Mouse (Mus musculus) brain, embryonic 14.5 days (tissue): Measurements from ENCODE around the gene Tmem191c. TPM values are rescaled to one million over a fixed set of nuclear protein-coding genes. Genes with fewer than 3 reads are reported as not detected.
A peak's percentile ranks its signal among the peaks of the same experiment; 100 is the strongest.

Experiments
- DNase-seq: peaks from one replicate; pipeline ENCODE4 v3.0.0-alpha.2; 2011; ENCODE audit warnings: low read depth
- CTCF ChIP-seq: fragments of 200-500 bp; IDR thresholded peaks from 2 replicates; pipeline ENCODE4 v1.5.1; 2012; ENCODE audit warnings: inconsistent platforms, mild to moderate bottlenecking, moderate library complexity, borderline replicate concordance; ENCODE audit not compliant: insufficient read depth, insufficient read length; ENCODE audit errors: extremely low read depth
- POLR2A ChIP-seq: fragments of 200-500 bp; IDR thresholded peaks from 2 replicates; pipeline ENCODE4 v1.6.1; 2012; ENCODE audit warnings: mild to moderate bottlenecking, inconsistent platforms, borderline replicate concordance; ENCODE audit not compliant: poor library complexity, insufficient read depth, insufficient read length, severe bottlenecking; ENCODE audit errors: extremely low read depth
- polyA plus RNA-seq: library from polyadenylated mRNA; depleted of rRNA; stranded (reverse); fragments of >200 nt; gene quantifications from 2 replicates; pipeline ENCODE4 v1.2.3, GENCODE M21; 2012

The Tmem191c gene
- polyA plus RNA-seq, 1 experiment: 63.5 TPM

DNA sequence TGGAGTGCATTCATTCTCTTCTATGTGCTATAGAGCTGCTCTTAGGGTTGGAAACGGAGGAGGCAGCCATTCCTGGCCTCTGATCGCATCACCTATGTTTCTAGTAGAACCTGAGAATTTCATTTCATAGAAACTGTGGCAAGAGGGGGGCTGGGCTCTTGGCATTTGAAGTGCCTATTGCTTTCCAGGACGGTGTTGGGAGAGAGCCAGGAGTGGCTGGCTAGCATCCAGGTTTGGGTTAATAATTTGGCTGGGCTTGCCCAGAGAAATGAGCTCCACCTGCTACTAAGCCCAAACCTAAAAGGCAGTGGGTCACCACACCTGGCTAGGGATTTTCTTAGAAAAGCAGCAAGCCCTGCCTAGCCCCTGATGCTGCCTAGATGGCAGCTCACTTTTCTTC is 24.3 kb upstream of the Tmem191c start:
- DNase-seq: peak; percentile 84
- TF ChIP-seq CTCF (no peak), POLR2A (no peak)

DNA sequence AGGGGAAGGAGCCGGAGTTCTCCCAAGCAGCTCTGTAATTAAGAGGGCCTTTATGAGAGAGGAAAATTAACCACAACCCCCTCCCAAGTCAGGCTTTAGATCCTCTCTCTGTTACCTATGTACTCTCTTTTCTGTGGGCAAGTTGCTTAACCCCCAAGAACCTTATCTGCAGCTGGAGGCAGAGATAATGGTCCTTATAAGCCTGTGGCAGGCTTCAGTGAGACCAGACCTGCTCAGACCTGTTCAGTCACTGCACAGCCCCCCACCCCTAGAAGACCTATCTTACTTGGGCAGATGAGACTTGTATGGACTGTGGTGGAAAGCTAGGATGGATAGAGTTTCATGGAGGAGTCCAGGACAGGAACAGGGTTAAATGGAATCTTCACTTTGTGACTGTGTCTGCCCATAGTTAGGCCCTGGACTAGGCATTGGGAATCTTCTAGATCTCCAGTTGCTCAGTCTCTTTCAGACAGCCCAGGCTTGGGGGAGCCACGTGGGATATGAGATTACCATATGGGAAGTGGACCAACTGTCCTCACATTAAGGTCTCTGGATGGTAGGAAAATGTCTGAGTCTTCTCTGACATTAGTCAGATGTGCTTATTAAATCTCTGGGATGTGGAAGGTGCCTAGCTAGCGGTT is 23.7 kb upstream of the Tmem191c start:
- no peak for TF ChIP-seq CTCF
- TF ChIP-seq POLR2A: no peak
- no peak for DNase-seq

- no peak for DNase-seq
- TF ChIP-seq POLR2A (no peak), CTCF (no peak)
Measured at GRCm38 (mm10) chr16:17252841-17253240, 23.0 kb upstream of the Tmem191c start.

DNA sequence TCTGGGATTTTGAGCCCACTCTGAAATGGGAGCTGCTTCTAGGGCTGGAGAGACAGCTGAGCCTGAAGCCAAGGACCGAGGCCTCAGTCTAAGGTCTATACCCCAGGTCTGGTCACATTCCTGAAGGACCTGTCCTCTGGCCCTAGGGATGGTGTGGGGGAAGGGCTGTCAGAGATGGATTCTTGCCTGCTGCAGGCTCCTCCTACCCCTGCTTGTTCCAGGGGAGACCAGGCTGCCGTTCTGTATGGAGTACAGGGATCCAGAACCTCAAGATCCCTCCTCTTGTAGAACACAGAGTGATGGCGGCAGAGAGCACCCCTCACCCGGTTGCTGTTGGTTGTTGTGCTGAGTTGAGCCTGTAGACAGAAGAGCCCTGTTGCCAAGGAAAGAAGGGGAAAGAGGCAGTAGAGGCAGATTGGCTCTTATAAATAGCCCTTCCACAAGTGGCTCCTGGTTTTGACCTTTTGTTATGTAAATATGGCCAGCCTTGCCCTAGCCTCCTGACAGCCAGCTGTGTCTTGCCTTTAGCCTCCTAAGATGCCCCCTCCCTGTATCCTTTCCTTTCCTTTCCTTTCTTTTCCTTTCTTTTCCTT is 21.8 kb upstream of the Tmem191c start:
- TF ChIP-seq CTCF (no peak), POLR2A (no peak)
- DNase-seq: peak; percentile 56

DNA sequence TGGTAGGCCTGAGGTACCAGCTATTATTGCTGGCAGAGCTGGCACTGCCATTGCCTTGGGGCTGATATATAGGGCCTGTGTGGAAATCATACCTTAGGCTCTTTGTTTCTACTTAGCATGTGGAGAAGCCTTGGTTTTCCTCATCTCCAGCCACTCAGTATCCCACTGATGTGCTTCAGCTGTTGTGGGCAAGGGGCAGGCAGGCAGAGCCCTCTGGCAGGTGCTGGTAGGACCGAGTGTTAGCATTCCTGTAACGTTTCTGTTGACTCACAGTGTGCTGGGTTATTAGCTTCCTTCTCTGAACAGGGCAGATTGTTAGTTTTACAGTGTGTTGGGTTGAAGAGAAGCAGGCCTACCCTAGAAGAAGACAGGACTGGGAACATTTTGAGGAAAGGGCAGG is 20.6 kb upstream of the Tmem191c start:
- no peak for DNase-seq
- TF ChIP-seq POLR2A (no peak), CTCF (no peak)

DNA sequence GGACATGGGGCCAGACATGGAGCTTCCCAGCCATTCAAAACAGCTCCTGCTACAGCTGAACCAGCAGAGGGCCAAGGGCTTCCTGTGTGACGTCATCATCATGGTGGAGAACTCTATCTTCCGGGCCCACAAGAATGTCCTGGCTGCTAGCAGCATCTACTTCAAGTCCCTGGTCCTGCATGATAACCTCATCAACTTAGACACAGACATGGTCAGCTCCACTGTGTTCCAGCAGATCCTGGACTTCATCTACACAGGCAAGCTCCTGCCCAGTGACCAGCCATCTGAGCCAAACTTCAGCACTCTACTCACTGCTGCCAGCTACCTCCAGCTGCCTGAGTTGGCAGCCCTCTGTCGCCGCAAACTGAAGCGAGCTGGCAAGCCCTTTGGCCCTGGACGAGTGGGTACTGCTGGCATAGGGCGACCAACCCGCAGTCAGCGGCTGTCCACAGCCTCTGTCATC is 18.5 kb upstream of the Tmem191c start:
- peak; percentile 14 for DNase-seq
- no peak for TF ChIP-seq CTCF
- TF ChIP-seq POLR2A: no peak

DNA sequence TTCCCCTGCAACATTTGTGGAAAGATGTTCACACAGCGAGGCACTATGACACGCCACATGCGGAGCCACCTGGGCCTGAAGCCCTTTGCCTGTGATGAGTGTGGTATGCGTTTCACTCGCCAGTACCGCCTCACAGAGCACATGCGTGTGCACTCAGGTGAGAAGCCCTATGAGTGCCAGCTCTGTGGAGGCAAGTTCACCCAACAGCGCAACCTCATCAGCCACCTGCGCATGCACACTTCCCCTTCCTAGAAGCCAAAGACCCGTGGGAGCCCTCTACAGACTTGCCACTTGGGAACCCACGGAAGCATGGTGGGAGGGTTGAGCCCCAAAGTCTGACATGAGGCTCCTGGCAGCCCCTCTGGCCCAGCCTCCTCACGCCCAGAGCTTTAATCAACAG is 17.0 kb upstream of the Tmem191c start:
- TF ChIP-seq POLR2A: no peak
- DNase-seq: no peak

- TF ChIP-seq CTCF: no peak
- no peak for TF ChIP-seq POLR2A
- DNase-seq: no peak
Measured at GRCm38 (mm10) chr16:17261341-17261740, 14.5 kb upstream of the Tmem191c start.

DNA sequence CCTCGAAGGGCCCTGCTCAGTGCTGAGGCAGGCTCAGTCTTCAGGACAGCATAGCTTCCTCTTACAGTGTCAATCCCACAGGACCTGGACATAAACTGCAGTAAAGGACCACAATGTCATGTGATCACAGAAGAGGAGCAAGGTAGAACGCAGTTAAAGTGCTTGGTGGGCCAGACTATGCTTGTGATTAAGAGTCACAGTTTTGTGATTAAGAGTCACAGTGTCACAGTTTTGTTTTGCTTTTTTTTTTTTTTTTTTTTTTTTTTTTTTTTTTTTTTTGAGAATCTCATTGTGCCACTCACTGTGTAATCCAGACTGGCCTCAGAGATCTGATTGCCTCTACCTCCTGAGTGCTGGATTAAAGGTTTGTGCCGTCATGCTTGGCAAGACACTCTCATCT is 9.8 kb upstream of the Tmem191c start:
- TF ChIP-seq CTCF: no peak
- no peak for TF ChIP-seq POLR2A
- DNase-seq: no peak

DNA sequence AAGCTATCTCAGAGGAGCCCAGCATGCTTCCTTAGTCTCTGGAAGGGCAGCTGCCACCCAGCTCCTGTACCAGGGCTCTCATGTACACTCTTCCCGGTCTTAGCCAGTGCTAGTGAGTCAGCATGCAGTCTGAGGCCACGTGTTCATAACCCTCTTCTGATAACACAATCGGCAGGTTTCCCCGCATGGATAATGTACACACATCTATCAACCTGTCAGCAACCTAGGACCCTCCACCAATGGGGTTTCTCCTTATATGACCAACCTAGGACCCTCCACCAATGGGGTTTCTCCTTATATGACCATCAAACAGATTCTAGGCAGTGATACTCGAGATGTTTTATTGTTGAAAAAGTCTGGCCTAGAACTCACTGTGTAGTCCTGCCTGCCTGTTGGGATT is 7.9 kb upstream of the Tmem191c start:
- TF ChIP-seq CTCF (no peak), POLR2A (no peak)
- DNase-seq: no peak

GRCm38 (mm10) chr16:17269872-17270271 is 6.0 kb upstream of the Tmem191c start:
- TF ChIP-seq CTCF (no peak), POLR2A (no peak)
- DNase-seq: no peak

DNA sequence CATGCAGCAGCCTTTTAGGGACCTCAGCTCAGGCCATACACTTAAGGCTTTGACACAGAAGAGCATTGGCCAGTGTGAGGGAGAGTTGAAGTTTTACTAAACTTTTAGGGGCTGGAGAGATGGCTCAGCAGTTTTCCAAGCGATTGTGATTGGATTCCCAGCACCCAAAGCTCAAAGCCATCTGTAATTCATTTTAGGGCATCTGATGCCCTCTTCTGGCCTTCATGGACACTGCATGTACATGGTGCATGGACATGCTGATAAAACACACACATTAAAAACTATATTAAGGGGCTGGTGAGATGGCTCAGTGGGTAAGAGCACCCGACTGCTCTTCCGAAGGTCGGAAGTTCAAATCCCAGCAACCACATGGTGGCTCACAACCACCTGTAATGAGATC is 4.8 kb upstream of the Tmem191c start:
- no peak for DNase-seq
- TF ChIP-seq POLR2A (no peak), CTCF (peak; percentile 33; the same call in 1 of the 2 replicates)
